In genomic region chr1:162476531-162477080, GRCm38 (mm10) we compare ENCODE assay signal across 7 mouse cellular contexts. TPM values are rescaled to one million over a fixed set of nuclear protein-coding genes. Genes with fewer than 3 reads are reported as not detected.
DNase-seq lines count a peak whose midpoint lies in the region; ATAC-seq lines count a peak whose summit lies in the region.

No protein-coding gene starts in this region.

- H3K36me3 ChIP-seq in forebrain, embryonic 10.5 days (replicated peaks) = no peaks in the 10 kb centered on the region
- no peaks in the 10 kb centered on the region for H3K36me3 ChIP-seq in limb, embryonic 13.5 days
- H3K36me3 ChIP-seq in stomach, embryonic 14.5 days (ENCODE audit: control insufficient read depth, insufficient read depth, low read length) = no peaks in the 10 kb centered on the region

- H3K27me3 ChIP-seq in forebrain, embryonic 10.5 days (ENCODE audit: poor library complexity, severe bottlenecking) = peaks cover 44% of the 10 kb centered on the region
- peaks cover 37% of the 10 kb centered on the region for H3K27me3 ChIP-seq in limb, embryonic 13.5 days
- H3K27me3 ChIP-seq in stomach, embryonic 14.5 days (ENCODE audit: control insufficient read depth, insufficient read depth, low read length) = peaks cover 5% of the 10 kb centered on the region; the same call in 1 of the 2 replicates

- no peak overlapping the region for H3K27ac ChIP-seq in forebrain, embryonic 10.5 days
- H3K27ac ChIP-seq in limb, embryonic 13.5 days = no peak overlapping the region
- H3K27ac ChIP-seq in stomach, embryonic 14.5 days (ENCODE audit: low read length) = no peak overlapping the region

- ATAC-seq in limb, embryonic 13.5 days (ENCODE audit: low FRiP score, low read depth) = 0 out of 2 replicates have a peak, but pooled peaks have one; percentile 16
- ATAC-seq in stomach, embryonic 14.5 days (ENCODE audit: insufficient number of reproducible peaks, insufficient read depth, low FRiP score, low read depth) = no peak

- H3K9ac ChIP-seq in limb, embryonic 13.5 days = peak overlapping the region; percentile 64
- no peak overlapping the region for H3K9ac ChIP-seq in stomach, embryonic 14.5 days (replicated peaks; ENCODE audit: low read depth, low read length)

- H3K4me3 ChIP-seq in forebrain, embryonic 10.5 days = peak overlapping the region; percentile 70
- H3K4me3 ChIP-seq in limb, embryonic 13.5 days = peak overlapping the region; percentile 61
- peak overlapping the region; percentile 61; the same call in 1 of the 2 replicates for H3K4me3 ChIP-seq in stomach, embryonic 14.5 days (ENCODE audit: low read depth, low read length)

- no peaks in the 10 kb centered on the region for H3K9me3 ChIP-seq in forebrain, embryonic 10.5 days
- no peaks in the 10 kb centered on the region for H3K9me3 ChIP-seq in limb, embryonic 13.5 days
- no peaks in the 10 kb centered on the region for H3K9me3 ChIP-seq in stomach, embryonic 14.5 days (ENCODE audit: control insufficient read depth, low read depth, low read length)

- H3K4me1 ChIP-seq in forebrain, embryonic 10.5 days = peaks cover 22% of the 10 kb centered on the region
- peaks cover 6% of the 10 kb centered on the region; the same call in 1 of the 2 replicates for H3K4me1 ChIP-seq in limb, embryonic 13.5 days
- no peaks in the 10 kb centered on the region for H3K4me1 ChIP-seq in stomach, embryonic 14.5 days (ENCODE audit: control insufficient read depth, insufficient read depth, low read length)

- H3K4me2 ChIP-seq in limb, embryonic 13.5 days (replicated peaks) = peak overlapping the region; percentile 96
- H3K4me2 ChIP-seq in stomach, embryonic 14.5 days (replicated peaks; ENCODE audit: low read depth, low read length) = peak overlapping the region; percentile 99

- under 1% methylated on average over 19 of the region's 19 CpGs for WGBS in forebrain, embryonic 10.5 days
- 2% methylated on average over 19 of the region's 19 CpGs for WGBS in limb, embryonic 13.5 days
- WGBS in stomach, embryonic 14.5 days = 3% methylated on average over 19 of the region's 19 CpGs

- DNase-seq in right cerebral cortex, postnatal 25 days = peak; percentile 19
- DNase-seq in right cerebral cortex, postnatal 10 days (ENCODE audit: low spot score in 2 of 2) = no peak
- DNase-seq in forebrain, embryonic 10.5 days (ENCODE audit: extremely low spot score, low spot score) = no peak
- no peak for DNase-seq in gastrocnemius, postnatal 4 days (ENCODE audit: low spot score in 2 of 2)
- no peak for DNase-seq in kidney, postnatal 14 days

RNA-seq across cellular contexts. Expression of gene Dnm3, which starts 1.2 kb away (rescaled TPM):
- polyA plus RNA-seq in forebrain, embryonic 10.5 days (2016; fragmentation: Nextera tagmentation; extraction: Ambion mirVana) = 2.5 and 2.6 TPM in 2 replicates
- polyA plus RNA-seq in limb, embryonic 13.5 days (2015; fragmentation: Nextera tagmentation; extraction: Ambion mirVana) = 28.0 and 32.3 TPM in 2 replicates
- 8.6 and 9.5 TPM in 2 replicates for polyA plus RNA-seq in stomach, embryonic 14.5 days (2014; fragmentation: Nextera tagmentation; extraction: Ambion mirVana)
- total RNA-seq in gastrocnemius, postnatal 4 days (2021) = 10 to 100 TPM in 1 of 2 experiments, 1 to 10 TPM in 1; 6.3 to 11.0 TPM
